Mouse (Mus musculus) forebrain, embryonic 16.5 days (tissue): ENCODE results near the gene Ift122. TPM values are rescaled to one million over a fixed set of nuclear protein-coding genes. Genes with fewer than 3 reads are reported as not detected.

Experiments used
- ATAC-seq: fragments of 200-750 bp; cut with Nextera tagmentation; 2 replicates; pipeline ENCODE4 v1.8.0; 2017; ENCODE audit warnings: mild to moderate bottlenecking, moderate library complexity
- H3K27ac ChIP-seq: fragments of 300-500 bp; sonication (generic); 2 replicates; pipeline ENCODE4 v1.5.1; 2014; ENCODE audit warnings: low read length, control low read depth
- H3K27me3 ChIP-seq: fragments of 300-500 bp; sonication (generic); replicated peaks from 2 replicates; pipeline ENCODE4 v1.6.1; 2014; ENCODE audit warnings: low read length; ENCODE audit not compliant: control insufficient read depth, insufficient read depth
- H3K36me3 ChIP-seq: fragments of 300-500 bp; sonication (generic); 2 replicates; pipeline ENCODE4 v1.6.1; 2014; ENCODE audit not compliant: control insufficient read depth, insufficient read depth
- H3K4me1 ChIP-seq: fragments of 300-500 bp; sonication (generic); replicated peaks from 2 replicates; pipeline ENCODE4 v1.6.1; 2014; ENCODE audit warnings: low read length; ENCODE audit not compliant: control insufficient read depth, insufficient read depth
- H3K4me2 ChIP-seq: fragments of 300-500 bp; sonication (generic); 2 replicates; pipeline ENCODE4 v1.6.1; 2014; ENCODE audit warnings: mild to moderate bottlenecking, low read length, control low read depth
- H3K4me3 ChIP-seq: fragments of 300-500 bp; sonication (generic); replicated peaks from 2 replicates; pipeline ENCODE4 v1.5.1; 2014; ENCODE audit warnings: mild to moderate bottlenecking, low read length, control low read depth
- H3K9ac ChIP-seq: fragments of 300-500 bp; sonication (generic); replicated peaks from 2 replicates; pipeline ENCODE4 v1.6.1; 2014; ENCODE audit warnings: low read depth, low read length, control low read depth
- H3K9me3 ChIP-seq: fragments of 300-500 bp; sonication (generic); 2 replicates; pipeline ENCODE4 v1.6.1; 2016; ENCODE audit warnings: low read length; ENCODE audit not compliant: control insufficient read depth
- WGBS: fragments of 180-500 bp; shearing (Covaris S2); extraction: QIAGEN DNeasy Blood & Tissue Kit; methylation state at CpG from one replicate; pipeline ENCODE4 v1.1.7; 2014; 5-methylcytosine and 5-hydroxymethylcytosine counted together
- polyA plus RNA-seq: library from polyadenylated mRNA; unstranded; fragments of >200 nt; fragmentation: Nextera tagmentation; extraction: Ambion mirVana; gene quantifications from 2 replicates; pipeline ENCODE4 v1.2.1, GENCODE M21; 2015

Ift122 gene
- polyA plus RNA-seq, 1 experiment from 2014 or later: 32.7 TPM

DNA sequence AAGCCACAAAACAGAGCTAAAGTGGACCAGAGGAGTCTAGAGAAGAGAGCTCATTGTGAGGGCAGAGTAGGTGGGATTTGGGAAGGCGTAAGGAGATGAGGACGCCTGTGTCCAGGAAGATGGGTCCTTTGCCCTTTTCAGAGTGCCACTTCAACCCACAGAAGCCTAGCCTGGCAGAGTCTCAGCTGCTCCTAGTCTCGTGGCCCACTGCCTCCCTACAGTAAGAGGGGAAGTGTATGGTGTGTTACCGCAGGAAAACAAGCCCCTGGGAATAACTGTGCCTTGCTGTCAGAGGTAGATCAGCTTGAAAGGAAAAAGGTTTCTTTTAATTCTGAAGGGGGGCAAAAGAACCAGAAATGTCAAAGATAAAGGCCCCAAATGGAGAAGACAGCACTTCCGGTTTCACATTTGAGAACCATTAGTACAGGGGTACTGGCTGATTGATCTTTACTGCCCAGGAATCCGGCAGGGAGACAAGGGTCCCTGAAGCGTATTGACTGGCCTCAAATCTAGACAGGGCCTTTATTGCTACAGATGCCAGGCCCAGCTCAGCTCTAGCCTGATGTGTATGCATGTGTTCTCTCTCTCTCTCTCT lies 44.8 kb downstream of the Ift122 start:
- no peaks in the 10 kb centered on the region for H3K27me3 ChIP-seq
- WGBS: 80% methylated on average over 7 of the region's 7 CpGs
- no peak overlapping the region for H3K4me3 ChIP-seq
- peaks cover 2% of the 10 kb centered on the region; the same call in 1 of the 2 replicates for H3K4me1 ChIP-seq
- H3K36me3 ChIP-seq: no peaks in the 10 kb centered on the region
- ATAC-seq: no peak
- H3K9me3 ChIP-seq: no peaks in the 10 kb centered on the region
- no peak overlapping the region for H3K27ac ChIP-seq
- no peak overlapping the region for H3K4me2 ChIP-seq
- no peak overlapping the region for H3K9ac ChIP-seq

- Histone ChIP-seq H3K9me3 (no peaks in the 10 kb centered on the region), H3K4me1 (peaks cover 2% of the 10 kb centered on the region; the same call in 1 of the 2 replicates), H3K9ac (no peak overlapping the region), H3K4me3 (no peak overlapping the region), H3K27me3 (no peaks in the 10 kb centered on the region), H3K27ac (no peak overlapping the region), H3K4me2 (no peak overlapping the region), H3K36me3 (no peaks in the 10 kb centered on the region)
- 19% methylated on average over 3 of the region's 3 CpGs for WGBS
- peak; percentile 88 for ATAC-seq
Observed at GRCm38 (mm10) chr6:115901062-115901461, 47.8 kb downstream of the Ift122 start.

DNA sequence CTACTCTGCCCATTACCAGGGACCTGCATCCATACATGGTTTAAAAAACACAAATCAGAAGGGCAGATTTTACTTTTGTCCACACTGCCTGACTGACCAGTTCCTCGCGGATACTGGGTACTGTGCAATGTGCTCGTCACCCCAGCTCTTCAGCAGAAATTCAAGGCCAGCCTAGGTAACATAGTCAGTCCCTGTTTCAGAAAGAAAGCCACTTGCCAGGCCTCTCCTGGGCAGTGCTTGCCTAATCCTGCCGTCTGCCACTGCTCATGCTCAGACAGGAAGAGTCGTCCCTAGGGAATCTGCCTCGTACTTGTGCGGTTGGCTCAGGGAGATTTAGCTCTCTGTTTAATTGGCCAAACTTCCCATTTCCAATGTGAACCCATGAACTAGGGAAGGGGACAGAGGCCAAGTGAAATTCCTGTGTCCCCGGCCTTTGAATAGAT lies 48.2 kb downstream of the Ift122 start:
- ATAC-seq: no peak; the same call in 1 of the 2 replicates
- Histone ChIP-seq H3K36me3 (no peaks in the 10 kb centered on the region), H3K27me3 (no peaks in the 10 kb centered on the region), H3K9me3 (no peaks in the 10 kb centered on the region), H3K9ac (no peak overlapping the region), H3K4me1 (peaks cover 2% of the 10 kb centered on the region; the same call in 1 of the 2 replicates), H3K4me3 (no peak overlapping the region), H3K4me2 (no peak overlapping the region), H3K27ac (no peak overlapping the region)
- 76% methylated on average over 8 of the region's 8 CpGs for WGBS

DNA sequence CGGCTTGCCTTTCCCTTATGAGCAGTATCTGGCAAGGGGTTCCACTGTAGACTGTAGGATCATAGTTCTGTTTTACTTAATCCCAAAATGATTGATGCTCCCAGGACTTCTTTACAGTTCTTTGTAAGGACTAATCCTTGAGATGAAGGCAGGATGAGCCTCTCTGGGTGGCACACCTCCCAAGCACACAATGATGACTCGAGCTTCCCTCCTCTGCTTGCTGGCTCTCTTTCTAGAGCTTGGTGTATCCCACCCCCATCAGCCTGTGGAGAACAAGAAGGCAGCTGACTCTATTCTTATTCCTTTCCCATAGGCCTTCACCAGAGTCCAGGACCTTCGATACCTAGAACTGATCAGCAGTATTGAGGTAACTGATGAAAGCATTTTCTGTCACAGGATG lies 49.3 kb downstream of the Ift122 start:
- 67% methylated on average over 3 of the region's 3 CpGs for WGBS
- Histone ChIP-seq H3K27me3 (no peaks in the 10 kb centered on the region), H3K36me3 (no peaks in the 10 kb centered on the region; the same call in 1 of the 2 replicates), H3K4me2 (no peak overlapping the region), H3K27ac (no peak overlapping the region), H3K4me1 (peaks cover 2% of the 10 kb centered on the region; the same call in 1 of the 2 replicates), H3K4me3 (no peak overlapping the region), H3K9me3 (no peaks in the 10 kb centered on the region), H3K9ac (no peak overlapping the region)
- no peak for ATAC-seq

DNA sequence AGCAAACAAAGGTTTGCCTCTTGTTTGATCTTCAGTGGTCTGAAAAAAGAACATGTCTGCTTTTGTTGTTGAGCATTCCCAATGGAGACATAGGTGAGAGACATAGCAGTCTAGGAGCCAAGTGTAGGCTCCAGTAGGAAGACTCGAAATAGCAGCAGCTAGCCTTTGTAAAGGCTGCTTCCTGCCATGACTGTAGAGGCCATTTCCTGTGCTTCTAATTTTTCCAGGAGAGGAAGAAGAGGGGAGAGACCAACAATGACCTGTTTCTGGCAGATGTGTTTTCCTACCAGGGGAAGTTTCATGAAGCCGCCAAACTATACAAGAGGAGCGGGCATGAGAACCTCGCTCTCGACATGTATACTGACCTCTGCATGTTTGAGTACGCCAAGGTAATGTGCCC lies 52.3 kb downstream of the Ift122 start:
- Histone ChIP-seq H3K27me3 (no peaks in the 10 kb centered on the region), H3K27ac (no peak overlapping the region), H3K4me2 (no peak overlapping the region), H3K9ac (no peak overlapping the region), H3K4me3 (no peak overlapping the region), H3K36me3 (no peaks in the 10 kb centered on the region; the same call in 1 of the 2 replicates), H3K9me3 (no peaks in the 10 kb centered on the region), H3K4me1 (peaks cover 2% of the 10 kb centered on the region; the same call in 1 of the 2 replicates)
- ATAC-seq: no peak
- WGBS: 94% methylated on average over 6 of the region's 6 CpGs

DNA sequence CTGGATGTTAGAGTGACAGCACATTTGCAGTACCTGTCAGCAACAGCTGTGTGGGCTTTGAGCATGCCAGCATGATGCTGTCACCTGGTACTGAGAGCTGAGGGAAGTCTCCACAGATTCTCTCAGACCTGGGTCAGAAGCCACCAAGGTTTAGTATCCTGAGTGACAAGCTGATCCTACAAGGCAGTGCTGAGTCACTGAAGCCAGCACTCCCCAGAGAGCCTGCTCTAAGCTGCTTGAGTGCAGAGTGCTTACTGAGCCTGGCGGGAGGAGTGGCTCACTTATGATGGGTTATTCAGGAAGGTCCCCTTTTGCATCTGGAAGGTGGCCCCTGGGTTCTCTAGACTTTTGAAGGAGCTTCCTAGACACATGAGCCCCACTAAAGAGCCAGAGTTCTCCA lies 53.2 kb downstream of the Ift122 start:
- no peak overlapping the region for H3K9ac ChIP-seq
- H3K9me3 ChIP-seq: no peaks in the 10 kb centered on the region
- 67% methylated on average over 1 of the region's 1 CpGs for WGBS
- H3K36me3 ChIP-seq: no peaks in the 10 kb centered on the region; the same call in 1 of the 2 replicates
- H3K27me3 ChIP-seq: no peaks in the 10 kb centered on the region
- H3K4me3 ChIP-seq: no peak overlapping the region
- no peak for ATAC-seq
- no peak overlapping the region for H3K27ac ChIP-seq
- no peak overlapping the region for H3K4me2 ChIP-seq
- H3K4me1 ChIP-seq: peaks cover 2% of the 10 kb centered on the region; the same call in 1 of the 2 replicates

DNA sequence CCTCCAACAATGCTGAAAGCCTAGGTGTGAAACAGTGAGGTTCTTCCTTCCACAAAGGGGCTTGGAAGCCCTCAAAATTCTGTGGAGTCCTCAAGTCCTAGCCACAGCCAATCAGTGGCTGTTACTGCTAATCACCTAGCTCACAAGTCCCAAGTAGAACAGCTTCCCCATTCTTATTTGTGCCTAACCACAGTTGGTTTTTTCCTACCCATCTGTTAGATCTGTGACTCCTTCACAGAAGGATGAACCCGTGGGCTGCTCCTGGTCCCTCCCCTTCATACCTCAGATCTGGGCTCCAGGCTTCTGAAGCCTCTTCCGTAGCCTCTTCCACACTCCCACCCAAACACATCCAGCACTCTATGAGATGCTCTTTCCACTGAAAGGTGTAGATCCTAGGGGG lies 53.6 kb downstream of the Ift122 start:
- Histone ChIP-seq H3K4me1 (no peaks in the 10 kb centered on the region; the same call in 1 of the 2 replicates), H3K4me3 (no peak overlapping the region), H3K27ac (no peak overlapping the region), H3K27me3 (no peaks in the 10 kb centered on the region), H3K4me2 (no peak overlapping the region), H3K9ac (no peak overlapping the region), H3K36me3 (no peaks in the 10 kb centered on the region; the same call in 1 of the 2 replicates), H3K9me3 (no peaks in the 10 kb centered on the region)
- ATAC-seq: no peak
- 79% methylated on average over 2 of the region's 2 CpGs for WGBS

DNA sequence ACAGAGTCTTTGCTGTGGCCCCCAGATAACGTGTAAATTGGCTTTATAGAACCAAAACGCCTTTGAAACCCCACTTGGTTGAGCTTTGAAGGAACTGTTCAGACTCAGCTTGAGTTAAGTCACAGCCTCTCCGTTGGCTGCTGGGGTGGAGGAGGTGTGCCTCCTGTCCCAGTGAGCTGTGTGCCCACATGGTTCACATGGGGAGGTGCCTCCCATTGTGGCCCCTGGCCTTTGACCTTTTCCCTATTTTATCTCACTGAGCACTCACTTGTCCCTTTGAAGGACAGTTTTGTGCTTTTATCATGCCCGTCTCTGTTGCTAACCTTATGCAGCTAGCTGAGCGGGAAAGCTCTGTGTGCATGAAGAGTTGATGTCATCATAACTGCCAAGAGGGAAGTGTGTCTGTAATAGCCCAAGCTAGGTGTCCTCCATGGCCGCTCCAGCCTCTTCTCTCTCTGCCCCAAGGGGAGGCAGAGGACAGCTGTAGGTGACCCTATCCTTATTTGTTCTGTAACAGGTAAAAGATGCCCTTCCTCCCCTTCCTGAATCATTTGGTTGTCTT lies 55.2 kb downstream of the Ift122 start:
- no peak overlapping the region for H3K9ac ChIP-seq
- H3K4me3 ChIP-seq: no peak overlapping the region
- peaks cover 9% of the 10 kb centered on the region for H3K4me1 ChIP-seq
- no peaks in the 10 kb centered on the region for H3K27me3 ChIP-seq
- no peak for ATAC-seq
- H3K27ac ChIP-seq: no peak overlapping the region
- H3K36me3 ChIP-seq: no peaks in the 10 kb centered on the region; the same call in 1 of the 2 replicates
- 52% methylated on average over 6 of the region's 6 CpGs for WGBS
- no peaks in the 10 kb centered on the region for H3K9me3 ChIP-seq
- H3K4me2 ChIP-seq: no peak overlapping the region

DNA sequence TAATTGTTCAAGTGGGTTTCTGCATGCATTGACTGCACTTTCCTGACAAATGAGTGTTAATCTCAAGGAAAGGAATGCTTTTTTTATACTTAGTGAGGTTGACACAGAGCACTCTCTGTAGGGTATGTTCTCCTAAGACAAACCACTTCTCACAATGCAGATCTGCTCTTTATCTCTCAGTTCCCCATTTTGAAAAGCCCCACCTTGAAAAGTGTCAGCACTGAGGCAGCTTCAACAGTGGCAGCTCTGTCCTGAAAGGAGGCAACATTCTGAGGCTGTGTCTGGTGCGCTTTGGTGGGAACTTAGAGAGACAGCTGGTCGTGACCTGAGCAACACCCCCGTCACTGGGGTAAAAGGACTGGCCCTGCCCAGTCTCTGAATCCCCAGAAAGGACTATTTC lies 55.8 kb downstream of the Ift122 start:
- 75% methylated on average over 3 of the region's 3 CpGs for WGBS

More for the DNA sequence above, 55.8 kb downstream of the Ift122 start:
- H3K4me2 ChIP-seq: no peak overlapping the region
- ATAC-seq: no peak
- no peak overlapping the region for H3K4me3 ChIP-seq
- peak overlapping the region; percentile 21; the same call in 1 of the 2 replicates for H3K27ac ChIP-seq
- no peak overlapping the region for H3K9ac ChIP-seq
- no peaks in the 10 kb centered on the region for H3K9me3 ChIP-seq
- peaks cover 15% of the 10 kb centered on the region for H3K4me1 ChIP-seq
- no peaks in the 10 kb centered on the region; the same call in 1 of the 2 replicates for H3K36me3 ChIP-seq
- H3K27me3 ChIP-seq: no peaks in the 10 kb centered on the region
